30 mouse cellular contexts compared by ENCODE assay signal in genomic region chr1:176404128-176404527, GRCm38 (mm10).
"Had no signal": no experiment of that assay in that cellular context is flagged by ENCODE, and none has a peak within 500 bp of the region (broad histone marks: within the 10 kb centered on the region; RNA-seq: fewer than 3 reads in every experiment).

No protein-coding gene starts in this region.

- H3K27ac ChIP-seq: limb, embryonic 10.5 days; limb, embryonic 12.5 days; limb, embryonic 13.5 days; limb, embryonic 15.5 days; liver, embryonic 12.5 days; liver, embryonic 13.5 days; liver, embryonic 14.5 days; liver, embryonic 15.5 days; lung, embryonic 15.5 days; macrophage; midbrain, embryonic 10.5 days; midbrain, embryonic 12.5 days; midbrain, embryonic 13.5 days; midbrain, embryonic 15.5 days; neural tube, embryonic 12.5 days had no signal

- H3K9me3 ChIP-seq: limb, embryonic 10.5 days; limb, embryonic 12.5 days; limb, embryonic 13.5 days; limb, embryonic 15.5 days; liver, embryonic 12.5 days; liver, embryonic 13.5 days; liver, embryonic 15.5 days; lung, embryonic 15.5 days; midbrain, embryonic 10.5 days; midbrain, embryonic 12.5 days; midbrain, embryonic 13.5 days; midbrain, embryonic 15.5 days; neural tube, embryonic 12.5 days had no signal

- H3K4me2 ChIP-seq: limb, embryonic 12.5 days; limb, embryonic 13.5 days; limb, embryonic 15.5 days; liver, embryonic 11.5 days; liver, embryonic 12.5 days; liver, embryonic 13.5 days; liver, embryonic 15.5 days; lung, embryonic 14.5 days; lung, embryonic 15.5 days; midbrain, embryonic 11.5 days; midbrain, embryonic 12.5 days; midbrain, embryonic 13.5 days; midbrain, embryonic 15.5 days; neural tube, embryonic 12.5 days had no signal

- H3K9ac ChIP-seq: limb, embryonic 12.5 days; limb, embryonic 13.5 days; limb, embryonic 15.5 days; liver, embryonic 12.5 days; liver, embryonic 13.5 days; liver, embryonic 14.5 days; liver, embryonic 15.5 days; liver, postnatal 0 days; lung, embryonic 14.5 days; lung, embryonic 15.5 days; midbrain, embryonic 12.5 days; midbrain, embryonic 13.5 days; midbrain, embryonic 15.5 days; neural tube, embryonic 12.5 days had no signal

- H3K4me3 ChIP-seq: limb, embryonic 10.5 days; limb, embryonic 12.5 days; limb, embryonic 13.5 days; limb, embryonic 15.5 days; liver, embryonic 12.5 days; liver, embryonic 13.5 days; liver, embryonic 15.5 days; lung, embryonic 15.5 days; megakaryocyte, embryonic 14.5 days; midbrain, embryonic 10.5 days; midbrain, embryonic 12.5 days; midbrain, embryonic 13.5 days; midbrain, embryonic 15.5 days; myocyte; neural tube, embryonic 12.5 days had no signal

- H3K4me1 ChIP-seq: limb, embryonic 10.5 days; limb, embryonic 12.5 days; limb, embryonic 13.5 days; limb, embryonic 15.5 days; liver, embryonic 12.5 days; liver, embryonic 13.5 days; liver, embryonic 15.5 days; lung, embryonic 15.5 days; megakaryocyte, embryonic 14.5 days; midbrain, embryonic 10.5 days; midbrain, embryonic 12.5 days; midbrain, embryonic 13.5 days; midbrain, embryonic 15.5 days; neural tube, embryonic 12.5 days had no signal

- H3K27me3 ChIP-seq: limb, embryonic 12.5 days; limb, embryonic 13.5 days; limb, embryonic 15.5 days; liver, embryonic 12.5 days; liver, embryonic 13.5 days; liver, embryonic 15.5 days; lung, embryonic 15.5 days; megakaryocyte, embryonic 14.5 days; midbrain, embryonic 12.5 days; midbrain, embryonic 13.5 days; midbrain, embryonic 15.5 days; neural tube, embryonic 12.5 days had no signal

- H3K36me3 ChIP-seq: limb, embryonic 10.5 days; limb, embryonic 12.5 days; limb, embryonic 13.5 days; limb, embryonic 15.5 days; liver, embryonic 12.5 days; liver, embryonic 13.5 days; liver, embryonic 15.5 days; lung, embryonic 15.5 days; midbrain, embryonic 10.5 days; midbrain, embryonic 12.5 days; midbrain, embryonic 13.5 days; midbrain, embryonic 15.5 days; neural tube, embryonic 12.5 days had no signal

- DNase-seq: left cerebral cortex, postnatal 4 days; liver; liver, embryonic 13.5 days; liver, postnatal 0 days; lung, adult 18-20 months; lung, adult 2 months; lung, embryonic 14.5 days; lung, postnatal 10 days; lung, postnatal 14 days; lung, postnatal 36 days; lung, postnatal 4 days; midbrain, embryonic 14.5 days had no signal
